Mouse (Mus musculus): ENCODE measurements around the gene Katnal1.
A peak's percentile ranks its signal among the peaks of the same experiment; 100 is the strongest.

The Katnal1 gene

DNA sequence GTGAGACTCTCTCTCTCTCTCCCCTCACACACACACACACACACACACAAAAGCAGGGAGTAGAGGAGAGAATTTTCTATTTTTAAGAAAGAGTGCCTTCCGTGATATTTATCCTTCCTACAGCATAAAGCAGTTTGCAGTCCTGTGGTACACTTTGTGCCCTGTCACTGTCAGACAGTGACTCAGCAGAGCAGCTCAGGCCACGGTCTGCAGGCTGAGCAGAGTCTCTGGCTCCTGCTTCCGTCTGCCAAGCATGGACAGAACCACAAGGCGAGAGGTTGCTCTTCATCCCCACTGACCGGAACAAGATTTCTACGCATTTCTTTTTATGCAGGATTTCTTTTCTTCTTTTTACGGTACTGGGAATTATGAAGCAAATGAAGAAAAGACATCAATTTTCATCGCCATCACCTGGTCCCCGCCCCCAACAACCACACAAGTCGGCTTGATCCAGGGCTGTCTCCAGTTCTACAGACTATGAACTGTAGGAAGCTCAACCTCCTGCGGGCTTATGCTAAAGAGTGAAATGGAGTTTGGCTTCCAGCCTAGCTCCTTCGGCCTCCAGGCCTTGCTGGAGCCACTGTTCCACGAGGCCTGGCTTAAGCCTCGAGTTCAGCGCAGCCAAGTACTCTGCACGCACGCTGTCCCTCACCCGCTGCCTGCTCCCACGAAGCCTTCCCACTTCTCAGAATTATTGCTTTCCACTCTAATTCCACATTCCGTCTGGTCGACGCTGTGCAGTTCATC, 25.4 kb upstream of the Katnal1 start:
- DNase-seq (ENCODE audit: low spot score in 2 of 2), result no peak

DNA sequence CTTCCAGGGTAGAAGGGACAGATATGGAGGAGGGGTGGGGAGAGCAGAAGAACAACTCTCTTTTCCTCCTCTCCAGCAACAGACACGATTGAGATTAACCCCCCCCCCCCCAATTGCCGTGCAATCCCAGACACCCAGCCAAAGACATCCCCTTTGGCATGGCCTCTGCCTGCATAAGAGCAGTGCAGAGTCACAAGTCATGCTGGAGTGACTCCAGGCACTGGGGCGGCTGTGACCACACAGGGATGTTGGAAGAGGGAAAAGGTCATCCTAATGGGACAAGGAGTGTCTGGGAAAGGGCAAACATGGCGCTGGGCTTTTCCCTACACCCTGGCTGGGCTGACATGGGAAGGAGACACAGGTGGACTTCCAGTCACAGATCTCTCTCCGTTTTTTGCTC, 24.0 kb upstream of the Katnal1 start:
- DNase-seq (ENCODE audit: low spot score in 2 of 2), result no peak

DNA sequence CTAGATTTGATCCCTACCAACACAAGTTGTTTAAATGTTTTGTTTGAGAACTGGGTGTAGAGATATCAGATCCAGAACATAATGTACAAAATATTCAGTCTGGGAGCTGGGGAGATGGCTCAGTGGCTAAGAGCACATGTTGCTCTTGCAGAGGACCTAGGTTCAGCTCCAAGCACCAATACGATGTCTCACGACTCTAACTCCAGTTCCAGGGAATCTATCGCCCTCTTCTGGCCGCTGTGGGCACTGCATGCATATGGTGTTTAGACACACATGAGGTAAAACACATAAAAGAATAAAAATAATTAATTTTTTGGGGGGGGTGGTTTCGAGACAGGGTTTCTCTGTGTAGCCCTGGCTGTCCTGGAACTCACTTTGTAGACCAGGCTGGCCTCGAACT, 23.3 kb upstream of the Katnal1 start:
- DNase-seq (ENCODE audit: low spot score in 2 of 2), result no peak

DNA sequence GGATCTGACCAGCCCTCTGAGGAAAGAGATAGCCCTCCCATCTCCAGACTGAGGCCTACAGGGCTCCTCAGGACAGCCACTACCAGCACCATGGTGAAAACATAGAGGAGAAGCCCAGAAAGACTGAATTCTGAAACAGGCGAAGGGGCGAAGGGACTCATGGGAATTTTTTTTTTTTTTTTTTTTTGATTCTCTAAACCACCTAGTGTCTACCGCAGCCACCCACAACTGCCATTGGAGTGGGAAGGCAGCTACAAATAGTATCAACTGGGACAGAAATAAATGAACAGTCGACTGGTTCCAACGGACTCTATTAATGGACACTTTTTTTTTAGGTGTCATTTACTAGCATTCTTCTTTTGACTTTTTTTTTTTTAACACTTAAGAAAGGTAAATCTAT, 22.2 kb upstream of the Katnal1 start:
- DNase-seq (ENCODE audit: low spot score in 2 of 2), result no peak

DNA sequence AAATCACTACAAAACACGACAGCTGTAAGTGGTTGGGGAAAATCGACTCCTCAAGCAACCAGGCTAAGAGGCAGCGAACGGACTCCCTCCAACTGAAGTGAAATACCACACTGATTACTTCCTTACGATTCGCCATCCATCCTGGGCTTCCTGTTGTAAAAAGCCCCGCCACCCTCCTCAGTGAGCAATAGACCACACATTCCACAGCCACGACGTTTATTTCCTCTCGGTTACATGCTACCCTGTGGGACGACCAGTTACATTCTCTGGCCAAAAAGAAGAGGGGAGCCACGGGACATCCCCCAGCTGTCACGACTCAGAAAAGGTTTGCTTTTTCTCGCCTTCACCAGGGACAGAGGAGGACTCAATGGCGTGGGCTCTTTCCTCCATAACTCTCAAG, 20.9 kb upstream of the Katnal1 start:
- no peak for DNase-seq (ENCODE audit: low spot score in 2 of 2)

DNA sequence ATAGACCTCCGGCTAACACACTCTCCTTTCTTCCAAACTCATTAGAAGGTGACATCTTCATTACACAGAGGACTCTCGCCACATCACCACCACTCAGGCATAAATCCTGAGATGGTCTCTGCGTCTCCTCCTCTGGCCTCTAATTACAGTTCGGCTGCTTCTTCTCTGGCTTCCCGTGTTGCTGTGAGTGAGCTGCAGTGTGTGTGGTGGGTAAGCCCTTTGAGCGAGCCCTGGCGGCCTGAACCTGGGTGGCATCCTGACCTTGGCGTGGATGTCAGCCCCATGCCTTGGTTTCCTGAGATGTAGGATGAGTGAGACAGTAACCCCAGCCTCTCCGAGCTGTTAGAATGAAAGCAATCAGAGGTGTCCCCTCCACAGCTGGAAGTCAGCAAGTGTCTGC, 19.5 kb upstream of the Katnal1 start:
- DNase-seq (ENCODE audit: low spot score in 2 of 2), result no peak

DNA sequence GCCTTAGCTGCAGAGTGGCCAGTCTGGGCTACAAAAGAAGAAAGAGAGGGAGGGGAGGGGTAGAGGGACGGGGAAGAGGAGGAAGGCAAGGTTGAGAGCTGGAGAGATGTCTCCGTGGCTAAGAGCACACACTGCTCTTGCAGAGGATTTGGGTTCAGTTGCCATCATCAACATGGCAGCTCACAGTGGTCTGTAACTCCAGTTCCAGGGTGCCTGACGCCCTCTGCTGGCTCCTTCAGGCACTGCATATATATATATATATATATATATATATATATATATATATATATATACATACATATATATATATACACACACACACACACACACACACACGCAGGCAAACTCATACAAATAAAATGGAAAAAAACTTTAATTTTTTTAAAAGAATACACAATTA, 18.3 kb upstream of the Katnal1 start:
- no peak for DNase-seq (ENCODE audit: low spot score in 2 of 2)

DNA sequence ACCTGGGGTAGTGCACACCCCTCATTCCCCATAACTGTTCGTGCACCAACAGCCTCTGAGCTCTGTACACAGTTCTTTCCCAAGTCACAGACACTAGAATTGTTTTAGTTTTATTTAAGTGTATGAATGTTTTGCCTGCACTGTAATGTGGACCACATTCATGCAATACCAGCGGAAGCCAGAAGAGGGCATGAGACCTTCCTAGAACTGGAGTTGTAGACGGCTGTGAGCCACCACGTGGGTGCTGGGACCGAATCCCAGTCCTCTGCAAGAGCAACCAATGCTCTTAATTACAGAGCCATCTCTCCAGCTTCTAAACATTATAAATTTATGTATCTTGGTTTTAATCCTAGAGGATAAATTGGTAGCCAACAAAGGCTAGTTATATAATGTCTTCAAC, 17.7 kb upstream of the Katnal1 start:
- no peak for DNase-seq (ENCODE audit: low spot score in 2 of 2)

DNA sequence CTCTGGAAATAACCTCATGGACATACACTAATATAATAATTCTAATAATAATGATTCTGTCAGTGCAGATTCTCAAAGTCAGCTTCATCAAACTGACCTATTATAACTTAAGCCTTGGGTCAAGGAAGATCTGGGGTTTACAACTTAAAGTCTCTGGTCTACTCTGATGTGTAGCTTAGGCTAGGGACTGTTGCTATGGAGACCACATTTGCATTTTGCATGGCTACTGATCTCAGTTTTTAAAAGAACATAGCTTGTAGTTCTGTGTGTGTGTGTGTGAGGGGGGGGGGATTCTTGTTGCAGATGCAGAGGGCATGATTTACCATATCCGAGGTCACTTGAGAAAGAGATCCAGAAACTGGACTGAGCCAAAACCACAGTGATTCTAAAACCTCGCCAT, 16.6 kb upstream of the Katnal1 start:
- DNase-seq (ENCODE audit: low spot score in 2 of 2), result no peak

DNA sequence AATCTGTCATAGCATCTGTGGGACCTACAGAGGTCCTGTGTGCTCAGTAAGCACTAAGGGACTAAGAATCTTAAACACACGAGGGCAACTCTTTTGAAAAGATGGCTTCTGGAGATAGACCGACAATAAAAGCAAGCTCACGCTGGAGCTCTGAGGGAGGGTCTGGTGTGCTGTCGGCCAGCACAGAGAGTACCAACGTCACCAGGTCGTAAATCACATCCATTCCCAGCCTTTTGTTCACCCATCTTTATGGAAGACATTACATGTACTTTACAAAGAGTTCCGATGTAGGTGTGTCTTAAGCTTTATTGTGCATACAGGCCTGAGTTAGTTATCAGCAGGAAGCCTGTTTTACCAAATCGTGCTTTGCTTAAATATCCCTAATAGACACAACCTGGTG, 14.9 kb upstream of the Katnal1 start:
- DNase-seq (ENCODE audit: low spot score in 2 of 2), result no peak

DNA sequence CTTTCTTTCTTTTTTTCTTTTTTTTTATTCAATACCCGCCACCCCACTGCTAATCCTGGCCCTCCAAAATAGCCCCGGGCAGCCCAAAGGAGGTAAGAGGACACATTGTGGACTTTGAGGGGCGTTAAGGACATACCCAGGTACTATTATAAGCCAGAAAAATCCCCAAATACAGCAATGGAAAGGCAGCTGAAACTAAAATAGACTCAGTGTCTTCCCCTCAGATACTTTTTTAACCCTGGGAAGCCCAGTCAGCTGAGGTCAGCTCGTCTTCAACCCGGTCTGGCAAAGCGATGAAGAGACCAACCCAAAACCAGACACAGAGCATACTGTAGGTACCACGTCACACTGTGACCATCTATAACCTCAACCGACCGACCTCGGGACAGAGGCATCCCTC, 14.3 kb upstream of the Katnal1 start:
- DNase-seq (ENCODE audit: low spot score in 2 of 2), result no peak

DNA sequence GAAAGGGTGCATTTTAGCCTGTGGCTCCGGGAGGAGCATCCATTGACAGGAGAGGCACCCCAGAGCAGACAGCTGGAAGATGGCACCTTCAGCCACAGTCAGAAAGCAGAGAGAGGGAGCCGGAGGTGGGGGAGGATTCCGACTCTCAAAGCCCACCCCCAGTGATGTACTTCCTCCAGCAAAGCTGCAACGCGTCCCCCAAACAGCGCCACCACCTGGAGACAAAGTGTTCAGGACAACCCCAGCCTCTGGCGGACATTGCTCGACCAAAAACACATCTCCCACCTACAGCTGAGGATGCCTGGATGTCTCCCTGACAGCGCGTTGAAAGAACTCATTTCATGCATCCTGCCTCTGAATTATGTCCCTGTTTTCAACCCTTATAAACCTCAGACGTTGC, 13.8 kb upstream of the Katnal1 start:
- DNase-seq (ENCODE audit: low spot score in 2 of 2), result no peak

DNA sequence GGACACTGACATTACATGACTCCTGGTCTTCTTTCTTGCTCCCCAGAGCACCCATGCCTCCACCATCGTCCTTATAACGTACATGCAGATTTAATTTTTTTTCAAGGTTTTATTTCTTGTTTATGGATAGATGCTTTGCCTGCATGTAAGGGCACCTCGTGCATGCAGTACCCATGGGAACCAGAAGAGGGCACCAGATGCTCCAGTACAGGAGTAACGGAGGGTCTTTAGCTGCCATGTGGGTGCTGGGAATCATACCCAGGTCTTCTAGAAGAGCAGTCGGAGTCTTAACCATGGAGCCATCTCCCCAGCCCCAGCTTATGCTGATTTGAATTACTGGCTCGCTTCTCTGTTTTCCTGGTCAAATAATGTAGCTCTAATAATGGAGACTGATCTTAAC, 13.2 kb upstream of the Katnal1 start:
- DNase-seq (ENCODE audit: low spot score in 2 of 2), result no peak

DNA sequence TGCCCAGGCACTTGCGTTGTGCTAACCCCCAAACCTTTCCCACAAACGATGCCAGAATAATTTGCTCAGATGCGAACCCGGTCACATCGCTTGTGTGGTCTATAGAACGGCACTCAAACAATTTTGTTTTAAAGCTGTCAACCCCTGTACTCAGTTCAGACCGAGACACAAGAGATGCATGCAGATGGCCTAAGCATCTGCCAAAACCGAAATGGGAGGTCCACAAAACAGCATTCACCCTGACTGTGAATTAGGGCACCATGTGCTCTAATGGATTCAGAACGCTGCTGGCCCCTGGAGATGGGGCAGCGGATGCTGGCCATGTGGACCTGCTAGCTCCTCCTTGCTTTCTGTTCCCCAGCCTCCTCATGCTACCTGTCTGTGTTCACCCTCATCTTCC, 12.7 kb upstream of the Katnal1 start:
- DNase-seq (ENCODE audit: low spot score in 2 of 2), result no peak

DNA sequence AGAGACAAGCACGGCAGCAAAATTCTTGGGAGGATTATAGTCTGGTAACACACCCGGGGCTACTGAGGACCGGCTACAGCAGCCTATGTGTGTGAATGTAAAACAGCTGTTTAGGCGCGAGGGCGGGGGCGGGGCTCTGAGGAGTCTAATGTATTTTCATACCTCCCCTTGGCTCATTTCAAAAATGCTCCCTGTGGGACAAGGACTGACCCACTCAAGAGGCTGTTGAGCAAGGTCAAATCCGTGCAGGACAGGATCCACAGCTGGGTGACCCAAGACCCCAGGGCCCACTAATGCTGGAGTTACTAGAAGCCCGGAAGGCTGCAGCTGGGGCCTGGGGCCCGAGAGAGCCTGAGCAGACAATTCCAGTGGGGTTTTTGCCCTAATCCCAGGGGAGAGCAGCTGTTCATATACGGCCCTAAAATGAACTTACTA, 10.8 kb upstream of the Katnal1 start:
- no peak for DNase-seq (ENCODE audit: low spot score in 2 of 2)

DNA sequence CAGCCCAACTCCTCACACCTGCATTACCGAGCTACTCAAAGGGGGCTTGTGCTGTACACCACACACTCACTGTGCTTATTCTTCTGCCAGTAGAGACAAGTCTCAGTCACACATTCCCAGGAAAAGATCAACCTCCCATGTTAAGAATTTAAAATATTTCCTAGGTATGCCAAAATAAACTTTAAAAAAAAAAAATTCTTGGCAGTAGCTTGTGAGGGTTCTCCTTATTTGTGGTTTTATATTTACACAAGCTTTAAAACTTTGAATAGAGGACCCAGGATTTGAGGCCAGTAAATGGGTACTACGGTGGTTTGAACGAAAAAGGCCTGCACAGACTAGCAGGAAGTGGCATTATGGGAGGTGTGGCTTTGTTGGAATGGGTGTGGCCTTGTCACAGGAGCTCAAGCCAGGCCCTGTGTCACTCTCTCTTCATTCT, 7.4 kb upstream of the Katnal1 start:
- DNase-seq (ENCODE audit: low spot score in 2 of 2), result no peak

DNA sequence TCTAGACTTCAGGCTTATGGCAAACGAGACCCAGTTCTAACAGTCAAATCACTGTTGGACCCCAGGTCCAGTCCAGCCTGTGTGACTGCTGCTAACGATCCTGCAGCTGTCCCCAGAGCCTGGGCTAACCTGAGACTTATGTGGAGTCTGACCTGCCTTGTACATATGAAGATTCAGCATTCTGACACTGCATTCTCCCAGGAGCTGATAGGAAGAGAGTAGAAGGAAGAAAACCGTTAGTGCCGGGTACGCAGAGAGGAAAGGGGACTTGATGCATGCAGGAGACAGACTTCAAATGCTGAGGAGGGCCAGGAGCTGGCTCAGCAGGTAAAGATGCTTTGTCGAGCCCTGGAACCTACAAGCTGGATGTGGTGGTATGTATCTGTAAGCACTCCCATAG, 6.8 kb upstream of the Katnal1 start:
- DNase-seq (ENCODE audit: low spot score in 2 of 2), result no peak

DNA sequence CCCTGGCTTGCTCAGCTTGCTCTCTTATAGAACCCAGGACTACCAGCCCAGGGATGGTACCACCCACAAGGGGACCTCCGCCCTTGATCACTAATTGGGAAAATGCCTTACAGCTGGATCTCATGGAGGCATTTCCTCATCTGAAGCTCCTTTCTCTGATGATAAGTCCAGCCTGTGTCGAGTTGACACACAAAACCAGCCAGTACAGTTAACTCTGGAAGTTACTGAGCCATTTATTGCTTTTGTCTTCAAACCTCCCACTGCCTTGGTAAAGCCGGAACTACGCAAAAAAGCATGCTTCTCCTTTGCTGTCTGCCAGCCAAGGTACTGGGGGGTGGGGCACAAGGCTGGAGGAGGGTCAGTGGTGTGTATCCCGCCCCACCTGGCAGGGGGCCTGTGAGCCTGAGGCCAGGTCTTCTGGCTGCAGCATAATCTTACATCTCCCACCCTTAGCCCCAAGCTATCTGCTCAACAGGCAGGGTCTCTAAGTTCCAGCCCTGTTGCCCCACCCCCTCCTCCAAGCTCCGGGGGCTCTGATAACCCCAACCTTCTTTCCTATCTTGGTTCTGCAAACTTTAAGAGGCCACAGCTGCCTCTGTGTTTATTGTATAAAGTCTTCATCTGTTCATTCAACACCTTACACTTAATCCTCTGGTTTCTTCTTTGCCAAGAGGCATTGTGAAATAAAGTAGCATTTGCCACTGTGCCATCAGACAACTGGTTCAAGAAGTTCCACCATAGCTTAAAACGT, 6.1 kb upstream of the Katnal1 start:
- DNase-seq (ENCODE audit: low spot score in 2 of 2), result no peak

DNA sequence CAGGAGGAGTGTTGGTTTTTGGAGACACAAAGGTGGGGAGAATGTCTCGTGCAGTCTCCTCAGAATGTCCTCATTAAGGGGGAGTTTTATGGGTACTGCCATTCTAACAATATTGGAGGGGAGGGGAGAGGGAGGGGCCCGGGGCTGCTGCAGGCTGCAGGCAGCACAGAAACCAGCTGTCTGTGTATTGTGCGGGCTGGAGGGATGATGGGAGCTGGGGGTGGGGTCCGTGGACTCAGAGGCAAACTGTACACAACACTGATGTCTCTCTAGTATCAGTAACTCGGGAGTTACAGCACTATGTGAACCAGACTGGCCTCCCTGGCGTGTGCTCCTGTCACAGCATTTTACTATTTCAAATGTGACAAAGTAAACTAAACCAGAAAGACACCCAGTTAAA, 5.3 kb upstream of the Katnal1 start:
- DNase-seq (ENCODE audit: low spot score in 2 of 2), result no peak

DNA sequence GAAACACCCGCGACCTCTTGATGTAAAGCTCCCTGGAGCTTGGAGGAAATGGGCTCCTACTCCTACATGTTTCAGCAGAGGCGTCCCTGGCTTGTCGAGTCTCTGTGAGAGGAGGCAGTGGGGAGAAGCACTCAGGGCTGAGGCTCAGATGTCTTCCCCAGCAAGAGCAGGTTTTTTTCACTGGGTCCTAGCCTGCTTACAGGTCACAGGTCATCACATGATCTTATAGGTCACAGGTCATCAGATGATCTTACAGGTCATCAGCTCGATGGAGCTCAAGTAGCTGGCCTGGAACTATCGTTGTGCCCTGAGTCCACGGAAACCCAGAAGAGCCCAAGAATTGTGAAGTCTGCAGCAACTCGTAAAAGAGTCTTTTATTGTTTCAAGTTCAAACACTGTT, 4.6 kb upstream of the Katnal1 start:
- no peak for DNase-seq (ENCODE audit: low spot score in 2 of 2)

DNA sequence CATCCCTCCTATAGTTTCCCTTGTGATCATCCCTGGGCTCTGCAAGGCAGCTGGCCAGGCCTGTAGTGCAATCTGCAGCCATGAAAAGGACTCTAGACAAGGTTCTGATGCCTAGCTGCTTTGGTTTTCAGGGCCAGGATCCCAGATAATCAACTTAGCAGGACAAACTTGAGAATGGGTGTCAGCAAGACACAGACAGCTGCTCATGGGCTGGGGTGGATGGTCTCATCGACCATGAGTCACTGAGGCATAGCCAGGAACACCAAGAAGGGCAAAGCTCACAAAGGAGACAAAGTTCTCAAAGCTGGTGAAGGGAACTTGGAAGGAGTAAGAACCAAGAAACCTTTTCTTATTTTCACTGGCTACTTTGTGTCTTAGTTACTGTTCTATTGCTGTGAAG, 2.2 kb upstream of the Katnal1 start:
- no peak for DNase-seq (ENCODE audit: low spot score in 2 of 2)

DNA sequence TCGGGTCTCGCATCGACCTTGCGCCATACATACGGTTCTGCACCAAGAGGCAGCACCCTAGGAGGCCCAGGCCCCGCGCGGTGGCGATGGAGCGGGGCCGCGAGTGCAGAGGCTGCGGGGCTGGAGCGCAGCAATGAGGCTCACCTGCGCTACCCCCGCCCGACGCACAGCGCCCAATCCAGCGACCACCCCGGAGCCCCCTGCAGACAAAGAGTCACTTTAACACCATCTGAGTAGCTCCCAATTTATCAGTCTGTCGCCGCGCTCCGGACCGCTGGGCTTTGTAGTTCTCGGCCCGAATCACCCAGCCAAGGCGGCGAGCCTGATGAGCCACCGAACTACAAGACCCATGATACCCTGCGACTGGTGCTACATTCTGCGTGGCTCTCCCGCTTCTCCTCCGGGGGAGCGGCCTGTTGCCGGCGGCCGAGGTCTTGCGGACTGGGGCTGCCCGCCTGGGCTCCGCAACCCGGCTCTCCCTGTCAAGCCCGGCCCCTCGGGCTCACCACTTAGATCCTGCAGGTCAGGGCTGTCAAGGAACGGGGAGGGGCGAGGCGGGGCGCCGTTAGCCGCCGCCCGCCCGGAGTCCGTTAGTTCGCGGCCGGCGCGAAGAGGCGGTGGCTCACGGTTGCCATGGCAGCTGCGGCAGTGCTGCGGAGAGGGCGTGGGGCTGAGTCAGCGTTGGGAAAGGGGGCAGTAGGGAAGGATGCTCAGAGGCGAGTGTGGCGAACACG, 571 bp downstream of the Katnal1 start:
- DNase-seq (ENCODE audit: low spot score in 2 of 2), result peak; percentile 94 to 95

DNA sequence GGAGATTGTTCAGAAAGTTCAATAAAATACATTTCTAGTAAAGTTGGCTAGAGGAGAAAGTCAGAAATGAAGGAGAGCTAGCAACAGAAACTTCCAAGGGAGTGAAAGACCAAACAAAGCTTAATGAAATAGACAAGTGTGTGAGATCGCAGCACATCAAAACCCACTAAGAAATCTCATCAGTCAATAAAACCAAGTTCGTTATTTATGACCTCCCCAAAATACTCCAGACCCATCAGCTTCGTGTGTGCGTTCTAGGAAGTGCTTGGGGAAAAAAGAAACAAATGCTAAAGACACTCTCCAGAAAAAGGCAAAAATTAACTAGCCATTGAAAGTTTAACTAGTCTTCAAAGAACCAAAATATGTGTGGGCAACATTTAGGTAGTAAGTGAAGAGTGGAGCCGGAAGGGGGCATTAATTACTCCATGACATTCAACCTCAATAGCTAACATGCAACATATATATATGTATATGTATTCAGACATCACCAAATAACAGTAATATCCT, 1.4 kb downstream of the Katnal1 start:
- no peak for DNase-seq (ENCODE audit: low spot score in 2 of 2)
